Mouse (Mus musculus) cerebellum, adult 11 months (tissue): ENCODE measurements around the gene Pik3r5.

Experiments used
- DNase-seq: peaks from one replicate; pipeline ENCODE4 v3.0.0; 2022

Pik3r5 gene

GRCm38 (mm10) chr11:68451747-68452405, 20.0 kb downstream of the Pik3r5 start:
- DNase-seq: no peak

DNA sequence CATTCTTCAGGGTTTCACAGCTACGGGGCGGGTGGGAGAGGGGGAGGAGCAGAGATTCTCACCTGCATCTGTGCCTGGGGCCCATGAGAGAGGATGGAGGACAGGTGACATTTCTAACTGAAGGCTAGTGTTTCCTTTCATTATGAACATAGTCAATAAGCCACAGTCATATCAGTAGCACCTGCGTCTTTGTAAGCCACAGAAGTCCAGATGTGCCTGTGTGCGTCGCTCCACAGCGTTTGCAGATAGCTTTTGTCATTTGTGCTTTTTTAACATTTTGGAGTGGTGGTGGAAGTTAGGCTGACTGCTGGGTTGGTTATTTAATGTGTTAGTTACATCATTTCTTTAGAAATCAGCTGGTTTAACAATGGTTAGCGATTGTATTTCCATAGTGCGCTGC, 20.8 kb downstream of the Pik3r5 start:
- DNase-seq: no peak

DNA sequence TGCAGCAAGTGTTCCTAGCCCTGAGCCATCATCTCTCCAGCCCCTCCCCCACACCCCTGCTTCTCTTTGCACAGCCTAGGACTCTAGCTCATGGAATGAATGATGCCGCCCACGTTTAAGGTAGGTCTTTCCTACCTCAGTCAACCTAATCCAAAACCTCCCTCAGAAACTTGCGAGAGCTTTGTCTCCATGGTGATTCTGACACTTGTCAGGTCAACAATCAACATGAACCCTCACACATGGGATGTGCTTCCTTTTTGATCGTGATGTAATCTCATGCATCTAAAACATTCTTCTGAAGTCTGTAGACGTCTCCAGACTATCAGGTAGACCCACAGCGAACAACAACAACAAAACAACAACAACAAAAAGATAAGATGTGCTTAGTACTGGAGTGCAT, 21.4 kb downstream of the Pik3r5 start:
- DNase-seq: no peak

DNA sequence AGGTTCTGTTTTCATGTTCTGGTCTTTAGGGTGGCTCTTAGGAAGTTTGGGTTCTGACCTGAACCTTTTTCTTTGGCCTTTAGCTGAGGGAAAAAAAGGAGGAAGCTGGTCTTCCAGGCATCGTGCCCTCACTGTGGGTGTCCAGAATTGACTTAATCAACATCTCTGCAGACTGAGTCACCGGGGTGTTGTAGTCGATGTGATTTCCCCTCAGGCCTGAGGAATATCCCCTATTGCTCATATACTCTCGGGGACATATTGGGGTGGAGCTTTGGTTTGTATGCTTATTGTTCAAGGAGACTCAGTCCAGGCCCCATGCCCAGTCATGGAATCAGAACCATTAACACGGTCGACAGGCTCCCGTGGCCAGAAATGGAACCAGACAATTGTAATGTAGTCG, 26.2 kb downstream of the Pik3r5 start:
- no peak for DNase-seq

- no peak for DNase-seq
These were observed 27.1 kb downstream of the Pik3r5 start for GRCm38 (mm10) chr11:68459021-68459420.

GRCm38 (mm10) chr11:68459486-68459885, 27.6 kb downstream of the Pik3r5 start:
- DNase-seq: no peak

- DNase-seq: no peak
These were observed 30.8 kb downstream of the Pik3r5 start for GRCm38 (mm10) chr11:68462716-68463115.

GRCm38 (mm10) chr11:68464260-68464659, 32.3 kb downstream of the Pik3r5 start:
- DNase-seq: no peak

- DNase-seq: no peak
These were observed 33.2 kb downstream of the Pik3r5 start for GRCm38 (mm10) chr11:68465090-68465489.

DNA sequence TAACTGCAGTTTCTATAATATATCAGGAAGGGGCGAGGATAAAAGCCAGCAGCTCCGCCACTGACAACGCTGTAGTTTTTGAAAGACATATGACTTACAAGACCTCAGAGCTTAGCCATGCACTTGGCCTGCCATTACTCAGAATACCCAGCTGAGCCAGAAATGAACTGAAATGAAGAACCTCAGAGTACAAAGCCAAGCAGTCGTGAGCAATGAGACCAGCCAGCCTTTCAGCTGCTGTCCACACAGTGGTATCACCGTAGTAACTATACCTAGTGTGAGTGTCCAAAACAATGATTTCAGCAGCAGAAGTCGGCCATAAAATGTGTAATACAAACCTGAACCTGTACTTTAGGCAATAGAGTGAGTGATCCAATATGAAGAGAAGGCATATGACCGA, 35.5 kb downstream of the Pik3r5 start:
- no peak for DNase-seq

DNA sequence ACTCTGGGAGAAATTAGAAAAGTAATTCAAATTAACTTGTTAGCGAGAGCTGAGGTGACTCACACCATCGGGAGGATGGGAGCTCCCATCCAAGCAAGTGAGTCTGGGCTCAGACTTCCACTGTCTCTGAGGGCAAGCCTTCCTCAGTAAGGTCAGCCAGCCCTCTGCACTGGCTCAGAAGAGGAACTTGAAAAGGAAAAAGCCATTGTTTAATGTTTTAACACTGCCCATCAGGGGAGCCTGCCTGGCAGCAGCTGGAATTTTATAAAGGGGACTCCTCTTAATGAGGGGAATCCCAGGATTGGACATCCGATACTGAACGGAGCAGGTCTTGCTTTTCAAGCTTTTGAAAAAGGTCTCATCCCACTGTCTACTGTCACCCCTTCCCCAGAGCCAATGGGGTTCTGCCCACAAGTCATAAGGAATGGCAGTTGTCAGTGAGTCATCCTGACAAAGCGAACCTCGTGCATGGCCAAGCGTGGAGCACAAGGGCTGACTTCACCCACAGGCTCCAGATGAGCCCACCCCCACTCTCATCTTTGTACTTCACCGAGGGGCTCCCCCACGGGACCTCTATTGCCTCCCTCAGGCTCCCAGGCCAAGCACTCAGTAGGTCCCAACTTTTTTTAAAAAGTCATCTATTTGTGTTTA, 36.2 kb downstream of the Pik3r5 start:
- DNase-seq: no peak

DNA sequence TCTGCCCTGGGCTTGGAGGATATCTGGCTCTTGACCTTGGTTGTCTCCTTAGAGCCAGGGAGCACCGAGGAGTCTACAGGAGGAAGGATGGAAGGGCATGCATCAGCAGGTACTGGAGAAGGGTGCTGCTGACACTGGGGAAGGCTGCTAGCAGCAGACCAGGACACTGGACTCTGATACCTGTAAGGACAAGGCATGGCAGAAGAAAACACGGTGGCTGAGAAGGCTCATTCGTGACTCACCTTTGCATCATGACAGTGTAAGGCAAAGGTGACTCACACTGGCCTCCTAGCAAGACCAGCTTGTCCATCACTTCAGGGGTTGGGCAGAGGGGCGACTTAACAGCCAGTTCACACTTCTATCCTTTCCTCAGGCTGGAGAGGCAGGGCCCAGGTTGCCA, 37.0 kb downstream of the Pik3r5 start:
- DNase-seq: no peak

DNA sequence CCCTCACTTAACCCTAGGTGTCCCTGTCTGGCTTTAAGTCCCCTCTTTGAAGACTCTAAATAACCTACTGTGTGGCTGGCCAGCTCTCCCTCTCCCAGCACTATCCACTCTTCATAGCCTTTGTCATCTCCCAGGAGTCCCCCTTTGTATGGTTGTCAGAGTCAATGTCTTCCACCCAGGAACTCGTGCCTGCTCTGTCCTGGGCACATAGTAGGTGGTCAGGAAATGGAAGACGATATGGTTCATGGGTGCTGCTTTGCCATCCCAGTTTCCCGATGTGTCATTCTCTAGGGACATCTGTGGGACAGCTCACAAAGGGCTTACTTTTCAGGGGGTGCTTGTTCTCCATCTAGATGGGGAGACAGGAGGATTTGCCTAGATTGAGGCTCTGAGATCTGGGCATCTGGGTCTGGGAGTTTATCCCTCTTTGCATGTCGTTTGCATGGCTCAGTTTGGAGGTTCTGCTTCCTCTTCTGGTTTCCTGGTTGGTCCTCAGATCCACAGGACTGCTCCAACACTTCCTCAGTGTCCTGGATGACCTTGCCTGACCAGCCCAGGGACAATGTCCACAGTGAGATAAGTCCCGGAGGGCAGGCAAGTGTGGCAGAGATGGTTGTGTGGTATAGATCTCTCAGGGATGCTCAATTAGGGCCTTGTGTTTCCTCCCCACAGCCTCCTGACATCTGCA, 40.4 kb downstream of the Pik3r5 start:
- no peak for DNase-seq

DNA sequence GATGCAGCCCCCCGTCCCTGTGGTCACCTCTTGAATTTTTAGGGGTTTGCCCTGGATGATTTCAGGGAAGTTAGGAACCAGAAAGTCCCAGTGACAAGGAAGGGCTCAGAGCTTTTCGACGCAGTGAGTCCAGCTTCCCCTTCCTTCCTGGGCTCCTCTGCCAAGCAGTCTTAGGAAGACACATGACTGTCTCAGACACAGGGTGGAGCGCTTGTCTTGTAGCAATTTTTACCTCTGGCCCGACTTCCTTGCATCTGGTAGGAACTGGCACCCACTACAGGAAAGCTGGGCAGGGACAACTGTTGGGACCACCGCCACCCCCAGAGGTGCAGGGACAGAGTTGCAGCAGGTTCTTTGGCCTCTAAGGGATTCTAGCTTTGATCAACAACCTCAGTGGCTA, 42.7 kb downstream of the Pik3r5 start:
- no peak for DNase-seq

GRCm38 (mm10) chr11:68475676-68476075, 43.8 kb downstream of the Pik3r5 start:
- DNase-seq: no peak

DNA sequence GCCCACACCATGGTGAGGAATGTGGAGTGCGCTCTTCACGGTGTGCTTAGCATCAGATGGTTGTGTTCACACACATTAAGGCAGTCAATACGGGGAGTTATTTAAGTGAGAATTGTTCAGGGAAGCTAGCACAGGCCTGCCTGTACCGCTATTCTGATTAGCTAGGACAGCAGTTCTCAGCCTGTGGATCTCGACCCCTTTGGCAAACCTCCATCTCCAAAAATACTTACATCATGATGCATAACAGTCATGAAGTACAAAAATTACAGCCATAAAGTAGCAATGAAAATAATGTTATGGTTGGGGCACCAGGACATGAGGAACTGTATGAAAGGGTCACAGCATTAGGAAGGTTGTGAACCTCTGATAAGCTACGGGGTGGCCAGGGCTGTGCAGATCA, 45.7 kb downstream of the Pik3r5 start:
- DNase-seq: no peak

- no peak for DNase-seq
These were observed 46.7 kb downstream of the Pik3r5 start for GRCm38 (mm10) chr11:68478574-68478981.

GRCm38 (mm10) chr11:68480660-68481059, 48.7 kb downstream of the Pik3r5 start:
- no peak for DNase-seq

- DNase-seq: no peak
These were observed 50.1 kb downstream of the Pik3r5 start for GRCm38 (mm10) chr11:68482001-68482400.

GRCm38 (mm10) chr11:68483213-68483612, 51.3 kb downstream of the Pik3r5 start:
- no peak for DNase-seq

- DNase-seq: no peak
These were observed 52.5 kb downstream of the Pik3r5 start for GRCm38 (mm10) chr11:68484431-68484830.

GRCm38 (mm10) chr11:68485206-68485942, 53.5 kb downstream of the Pik3r5 start:
- DNase-seq: peak; percentile 21

DNA sequence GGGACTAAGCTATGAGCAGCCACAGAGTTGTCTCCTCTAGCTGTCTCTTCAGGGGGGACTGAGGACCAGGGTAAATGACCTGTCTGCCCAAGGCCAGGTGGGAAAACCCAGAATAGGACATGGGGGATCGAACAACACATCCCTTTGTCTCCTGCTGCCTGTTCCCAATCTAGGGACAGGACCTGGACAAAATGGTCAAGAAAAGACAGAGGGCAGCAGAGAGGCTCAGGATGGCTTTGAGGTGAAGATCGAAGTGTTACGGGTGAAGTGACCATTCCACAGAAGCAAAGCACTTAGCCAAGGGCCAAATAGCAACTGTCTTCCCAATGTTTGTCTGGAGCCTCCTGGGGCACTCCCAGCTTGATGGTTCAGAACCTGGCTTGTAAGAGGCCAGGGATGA, 54.2 kb downstream of the Pik3r5 start:
- DNase-seq: no peak

GRCm38 (mm10) chr11:68487720-68488119, 55.8 kb downstream of the Pik3r5 start:
- DNase-seq: no peak
